Mouse (Mus musculus): ENCODE results near the gene Nxpe4. TPM values are rescaled to one million over a fixed set of nuclear protein-coding genes. Genes with fewer than 3 reads are reported as not detected.

The Nxpe4 gene
- total and polyA plus RNA-seq, 3 experiments = 2.0 to 9.6 (median 4.8) TPM

DNA sequence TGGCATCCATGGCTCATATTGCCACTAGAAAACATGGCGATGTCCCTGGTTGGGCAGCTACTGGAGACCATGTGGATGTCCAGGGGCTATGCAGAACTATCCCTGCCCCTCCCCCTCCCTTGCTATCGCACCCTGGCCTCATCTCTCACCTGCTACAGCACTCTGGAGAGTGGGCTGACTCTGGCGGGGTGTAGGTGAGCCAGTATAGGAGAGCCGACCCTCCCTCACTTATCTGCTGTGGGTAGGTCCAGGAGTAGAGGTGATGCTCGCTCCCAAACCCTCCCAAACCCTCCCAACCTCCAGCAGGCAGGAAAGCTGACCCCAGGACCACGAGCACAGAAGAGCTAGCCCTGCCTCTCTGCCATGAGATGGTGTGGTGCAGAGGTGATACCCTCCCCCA is 27.0 kb downstream of the Nxpe4 start:
- Histone ChIP-seq H3K9me3 (replicated peaks; ENCODE audit: low read length) (no peaks in the 10 kb centered on the region), H3K4me2 (ENCODE audit: insufficient read depth, low read depth, poor library complexity, severe bottlenecking) (no peak overlapping the region), H3K27me3 (replicated peaks) (no peaks in the 10 kb centered on the region), H3K36me3 (replicated peaks in 1 of 2; ENCODE audit: control insufficient read depth in 1 of 2, insufficient read depth in 1 of 2, low read length in 1 of 2) (peaks cover 0 to 33% of the 10 kb centered on the region in 2 experiments), H3K4me3 (replicated peaks in 1 of 3; ENCODE audit: low read depth in 2 of 3, low read length in 2 of 3, poor library complexity in 1 of 3) (no peak overlapping the region), H3K79me2 (replicated peaks; ENCODE audit: control insufficient read depth, extremely low read depth, insufficient read depth, poor library complexity, severe bottlenecking) (no peaks in the 10 kb centered on the region), H3K27ac (ENCODE audit: insufficient read depth, low read depth) (no peak overlapping the region), H3K9ac (ENCODE audit: insufficient read depth, low read depth) (no peak overlapping the region), H3K4me1 (ENCODE audit: control insufficient read depth in 1 of 2, insufficient read depth in 2 of 2) (no peaks in the 10 kb centered on the region)
- dilution Hi-C loops (cut with MboI; ENCODE audit: extremely low pct_ligation_motif_present, extremely low pct_unique_long_range_greater_than_20kb, low sequenced_read_pairs) = no loop called here
- no peak for TF ChIP-seq GABPA (IDR thresholded peaks at IDR 0.05; ENCODE audit: insufficient replicate concordance, low read depth, low read length)
- TF ChIP-seq KAT2A (IDR thresholded peaks at IDR 0.05; ENCODE audit: insufficient replicate concordance, low read length) = no peak
- no peak for TF ChIP-seq TCF12 (IDR thresholded peaks at IDR 0.05; ENCODE audit: low read depth, low read length)
- TF ChIP-seq IRF4 (IDR thresholded peaks at IDR 0.05; ENCODE audit: low read depth, low read length) = no peak
- TF ChIP-seq NELFE (IDR thresholded peaks at IDR 0.05; ENCODE audit: low read depth, low read length) = no peak
- no peak for TF ChIP-seq EP300 (IDR thresholded peaks at IDR 0.05; ENCODE audit: low read length)
- TF ChIP-seq SIN3A (IDR thresholded peaks at IDR 0.05; ENCODE audit: low read length) = no peak
- TF ChIP-seq HCFC1 (IDR thresholded peaks at IDR 0.05; ENCODE audit: low read depth, low read length) = no peak
- no peak for TF ChIP-seq PAX5 (IDR thresholded peaks at IDR 0.05; ENCODE audit: low read length)
- TF ChIP-seq JUND (conservative IDR thresholded peaks at IDR 0.05; ENCODE audit: low read depth, low read length) = no peak
- no peak for TF ChIP-seq USF2 (conservative IDR thresholded peaks at IDR 0.05; ENCODE audit: low read depth, low read length)
- TF ChIP-seq UBTF (IDR thresholded peaks at IDR 0.05; ENCODE audit: low read depth, low read length) = no peak
- no peak for TF ChIP-seq MEF2A (IDR thresholded peaks at IDR 0.05; ENCODE audit: borderline replicate concordance, low read depth, low read length)
- no peak for TF ChIP-seq SMC3 (IDR thresholded peaks at IDR 0.05; ENCODE audit: low read depth, low read length)
- TF ChIP-seq NRF1 (IDR thresholded peaks at IDR 0.05; ENCODE audit: low read depth, low read length) = no peak
- TF ChIP-seq POLR2AphosphoS2 (IDR thresholded peaks at IDR 0.05; ENCODE audit: low read depth, low read length) = no peak
- TF ChIP-seq CTCF (conservative IDR thresholded peaks at IDR 0.05 in 1 of 2, IDR thresholded peaks at IDR 0.05 in 1 of 2; ENCODE audit: low read depth in 2 of 2, low read length in 2 of 2) = no peak
- TF ChIP-seq ZMIZ1 (IDR thresholded peaks at IDR 0.05; ENCODE audit: low read depth, low read length) = no peak
- in situ Hi-C loops (cut with MboI; ENCODE audit: low pct_ligation_motif_present, low pct_unique_long_range_greater_than_20kb, low sequenced_read_pairs) = no loop called here
- DNase-seq (ENCODE audit: extremely low read depth) = no peak

DNA sequence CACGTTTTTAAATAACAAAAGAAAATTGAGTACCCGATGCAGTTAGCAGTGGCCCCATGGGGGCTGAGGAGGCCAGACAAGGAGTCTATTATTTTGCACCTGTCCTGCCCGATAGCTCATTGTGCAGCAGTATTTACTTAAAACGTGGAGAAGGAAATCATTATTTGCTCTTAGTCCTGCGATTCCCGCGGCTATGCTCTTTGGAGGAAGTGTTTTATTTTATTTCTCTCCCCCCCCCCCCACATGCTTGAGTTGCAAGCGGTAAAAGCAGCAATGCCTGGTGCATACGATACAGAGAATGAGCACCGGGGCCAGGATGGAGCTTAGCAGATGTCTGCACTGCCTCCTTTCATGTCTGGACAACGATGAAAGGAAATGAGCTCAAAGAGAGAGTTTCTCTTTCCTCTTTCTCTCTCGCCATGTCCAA is 35.6 kb downstream of the Nxpe4 start:
- Histone ChIP-seq H3K4me3 (replicated peaks in 1 of 3; ENCODE audit: low read depth in 2 of 3, low read length in 2 of 3, poor library complexity in 1 of 3) (no peak overlapping the region), H3K27me3 (replicated peaks) (no peaks in the 10 kb centered on the region), H3K4me2 (ENCODE audit: insufficient read depth, low read depth, poor library complexity, severe bottlenecking) (no peak overlapping the region), H3K9me3 (replicated peaks; ENCODE audit: low read length) (no peaks in the 10 kb centered on the region), H3K9ac (ENCODE audit: insufficient read depth, low read depth) (no peak overlapping the region), H3K36me3 (replicated peaks in 1 of 2; ENCODE audit: control insufficient read depth in 1 of 2, insufficient read depth in 1 of 2, low read length in 1 of 2) (peaks cover 0 to 26% of the 10 kb centered on the region in 2 experiments), H3K4me1 (ENCODE audit: control insufficient read depth in 1 of 2, insufficient read depth in 2 of 2) (no peaks in the 10 kb centered on the region), H3K79me2 (replicated peaks; ENCODE audit: control insufficient read depth, extremely low read depth, insufficient read depth, poor library complexity, severe bottlenecking) (no peaks in the 10 kb centered on the region), H3K27ac (ENCODE audit: insufficient read depth, low read depth) (no peak overlapping the region)
- in situ Hi-C loops (cut with MboI; ENCODE audit: low pct_ligation_motif_present, low pct_unique_long_range_greater_than_20kb, low sequenced_read_pairs) = no loop called here
- dilution Hi-C loops (cut with MboI; ENCODE audit: extremely low pct_ligation_motif_present, extremely low pct_unique_long_range_greater_than_20kb, low sequenced_read_pairs) = no loop called here
- DNase-seq (ENCODE audit: extremely low read depth) = no peak
- no peak for TF ChIP-seq JUN (IDR thresholded peaks at IDR 0.05; ENCODE audit: insufficient read depth, low read depth, low read length)
- TF ChIP-seq HCFC1 (IDR thresholded peaks at IDR 0.05; ENCODE audit: low read depth, low read length) = no peak
- no peak for TF ChIP-seq ZKSCAN1 (IDR thresholded peaks at IDR 0.05; ENCODE audit: borderline replicate concordance, low read depth, low read length)
- no peak for TF ChIP-seq GABPA (IDR thresholded peaks at IDR 0.05; ENCODE audit: insufficient replicate concordance, low read depth, low read length)
- no peak for TF ChIP-seq USF1 (IDR thresholded peaks at IDR 0.05; ENCODE audit: low read depth, low read length)
- no peak for TF ChIP-seq CTCF (conservative IDR thresholded peaks at IDR 0.05 in 1 of 2, IDR thresholded peaks at IDR 0.05 in 1 of 2; ENCODE audit: low read depth in 2 of 2, low read length in 2 of 2)
- no peak for TF ChIP-seq MAFK (IDR thresholded peaks at IDR 0.05; ENCODE audit: insufficient replicate concordance, low read length)
- TF ChIP-seq JUND (conservative IDR thresholded peaks at IDR 0.05; ENCODE audit: low read depth, low read length) = no peak

All from CH12.LX (cell line).